Mouse (Mus musculus): ENCODE data around the gene Llph.

Gene Llph

GRCm38 (mm10) chr10:120279482-120280128, 52.7 kb downstream of the Llph start:
- DNase-seq (ENCODE audit: low spot score) = no peak

DNA sequence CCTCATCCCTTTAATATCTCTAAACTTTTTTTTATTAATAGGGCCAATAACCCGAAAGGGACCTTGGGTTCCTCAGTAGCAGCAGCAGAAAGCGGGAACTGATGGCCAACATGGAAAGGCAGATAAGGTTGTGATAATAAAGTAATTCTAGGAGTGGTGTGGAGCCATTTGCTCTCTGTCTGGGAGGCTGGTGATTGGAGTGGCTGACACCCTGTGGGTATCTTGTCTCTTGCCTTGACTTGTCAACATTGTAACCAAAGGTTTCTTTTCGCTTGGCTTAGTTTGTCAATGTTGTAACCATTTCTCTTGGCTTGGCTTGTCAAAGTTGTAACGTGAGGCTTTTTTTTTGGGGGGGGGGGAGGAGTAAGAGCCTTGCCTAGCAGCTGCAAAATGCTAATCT, 53.5 kb downstream of the Llph start:
- DNase-seq (ENCODE audit: low spot score) = no peak

DNA sequence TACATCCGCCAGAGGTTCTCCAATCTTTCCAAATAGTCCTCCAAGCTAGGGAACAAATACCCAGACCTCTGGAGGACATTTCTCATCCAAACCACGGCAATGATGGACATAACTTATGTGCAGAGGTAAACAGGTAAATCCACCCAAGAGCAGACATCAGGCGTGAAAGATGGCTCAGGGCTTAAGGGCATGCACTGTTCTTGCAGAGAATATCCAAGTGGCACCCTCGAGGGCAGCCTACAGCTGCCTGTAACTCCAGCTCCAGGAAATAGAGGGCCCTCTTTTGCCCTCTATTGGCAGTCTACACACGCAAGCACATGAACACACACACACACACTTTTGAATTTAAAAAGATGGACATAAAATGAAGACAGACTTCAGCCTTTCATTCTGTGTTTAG, 54.8 kb downstream of the Llph start:
- DNase-seq (ENCODE audit: low spot score) = no peak
